ENCODE assay signal across 19 mouse cellular contexts in genomic region chr10:36477543-36477942, GRCm38 (mm10). TPM values are rescaled to one million over a fixed set of nuclear protein-coding genes. Genes with fewer than 3 reads are reported as not detected.
"Had no signal": no experiment of that assay in that cellular context is flagged by ENCODE, and none has a peak within 500 bp of the region (broad histone marks: within the 10 kb centered on the region; RNA-seq: fewer than 3 reads in every experiment).

No protein-coding gene starts in this region.

- H3K4me3 ChIP-seq: neural tube, embryonic 13.5 days; neural tube, embryonic 15.5 days; stomach, embryonic 15.5 days had no signal

- H3K9ac ChIP-seq: neural tube, embryonic 13.5 days; neural tube, embryonic 15.5 days; stomach, embryonic 15.5 days had no signal

- H3K4me2 ChIP-seq: neural tube, embryonic 13.5 days; neural tube, embryonic 15.5 days; stomach, embryonic 15.5 days had no signal

- H3K27me3 ChIP-seq: neural tube, embryonic 13.5 days; neural tube, embryonic 15.5 days; stomach, embryonic 15.5 days had no signal

- DNase-seq: retina, postnatal 1 day; right cerebral cortex, adult 18-20 months; right cerebral cortex, postnatal 14 days; right cerebral cortex, postnatal 25 days; right cerebral cortex, postnatal 4 days; spleen, adult 18-20 months; thymus, adult 18-20 months; thymus, adult 2 months; thymus, postnatal 14 days; thymus, postnatal 25 days; thymus, postnatal 36 days; thymus, postnatal 4 days had no signal

- H3K27ac ChIP-seq: neural tube, embryonic 13.5 days; neural tube, embryonic 15.5 days; stomach, embryonic 15.5 days; stomach, postnatal 0 days had no signal

- H3K36me3 ChIP-seq: neural tube, embryonic 13.5 days; neural tube, embryonic 15.5 days; stomach, embryonic 15.5 days had no signal

- H3K4me1 ChIP-seq: neural tube, embryonic 13.5 days; neural tube, embryonic 15.5 days; stomach, embryonic 15.5 days had no signal

- H3K9me3 ChIP-seq: neural tube, embryonic 13.5 days; neural tube, embryonic 15.5 days; stomach, embryonic 15.5 days had no signal

RNA-seq across cellular contexts. Expression of gene Hs3st5, which starts 29.1 kb away (rescaled TPM):
- total RNA-seq: neutrophil, adult 5-6 weeks had no signal
- polyA plus RNA-seq: spleen, adult 2 months; testis, adult 2 months had no signal
